Mouse (Mus musculus): Measurements from ENCODE around the gene Mettl7b.
A peak's percentile ranks its signal among the peaks of the same experiment; 100 is the strongest.
"Not testable (repeated sequence)": the region's sequence is repeated elsewhere in the genome, so short reads cannot be mapped to it uniquely, and the experiment has no call there.

The Mettl7b gene

DNA sequence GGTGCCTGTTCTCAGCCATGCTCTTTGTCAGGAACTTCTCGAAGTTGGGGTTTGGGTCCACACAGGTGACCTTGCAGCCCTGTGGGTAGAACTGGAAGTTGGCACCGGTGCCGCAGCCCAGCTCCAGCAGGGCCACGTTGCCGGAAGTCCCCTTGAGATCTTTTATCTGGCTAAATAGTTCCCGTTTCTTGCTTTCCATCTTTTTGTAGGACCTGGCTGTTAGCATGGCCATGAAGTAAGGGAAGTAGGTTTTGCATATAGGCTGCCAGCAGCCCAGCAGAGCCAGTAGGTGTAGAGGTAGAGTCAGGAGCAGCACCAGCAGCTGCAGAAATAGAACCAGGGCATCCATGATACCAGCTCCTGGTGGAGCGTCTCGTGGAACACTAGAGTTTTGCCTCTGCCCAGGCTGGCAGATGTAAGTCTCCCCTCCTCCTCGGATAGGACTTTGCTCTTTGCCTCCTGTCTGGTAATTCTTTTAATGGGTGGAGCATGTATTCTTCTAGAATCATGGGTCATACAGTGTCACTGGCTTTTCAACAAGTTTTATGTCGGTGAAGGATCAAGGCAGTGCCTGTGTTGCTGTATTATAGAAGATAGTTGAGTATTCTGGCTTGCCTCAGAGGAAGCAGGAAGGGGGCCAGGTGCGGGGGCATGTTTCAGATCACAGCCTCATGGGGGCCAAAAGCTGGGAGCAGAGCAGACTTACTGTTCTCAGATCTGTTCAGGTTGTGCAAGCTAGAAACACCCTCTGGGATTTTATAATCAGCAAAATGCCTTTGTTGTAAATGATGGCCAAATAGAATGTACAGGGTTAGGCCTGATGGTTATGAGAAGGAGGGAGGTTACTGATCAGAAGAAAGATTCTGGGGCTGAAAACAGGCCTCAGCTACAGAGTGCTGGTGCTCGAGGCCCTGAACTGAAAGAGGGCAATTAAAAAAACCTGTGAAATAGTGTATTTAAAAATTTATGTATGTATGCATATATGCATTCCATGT is at the start of gene Mettl7b:
Gene Mettl7b, minus strand, starts transcription at position 399 of the 995 bp plus-strand sequence.
- no peak for DNase-seq

DNA sequence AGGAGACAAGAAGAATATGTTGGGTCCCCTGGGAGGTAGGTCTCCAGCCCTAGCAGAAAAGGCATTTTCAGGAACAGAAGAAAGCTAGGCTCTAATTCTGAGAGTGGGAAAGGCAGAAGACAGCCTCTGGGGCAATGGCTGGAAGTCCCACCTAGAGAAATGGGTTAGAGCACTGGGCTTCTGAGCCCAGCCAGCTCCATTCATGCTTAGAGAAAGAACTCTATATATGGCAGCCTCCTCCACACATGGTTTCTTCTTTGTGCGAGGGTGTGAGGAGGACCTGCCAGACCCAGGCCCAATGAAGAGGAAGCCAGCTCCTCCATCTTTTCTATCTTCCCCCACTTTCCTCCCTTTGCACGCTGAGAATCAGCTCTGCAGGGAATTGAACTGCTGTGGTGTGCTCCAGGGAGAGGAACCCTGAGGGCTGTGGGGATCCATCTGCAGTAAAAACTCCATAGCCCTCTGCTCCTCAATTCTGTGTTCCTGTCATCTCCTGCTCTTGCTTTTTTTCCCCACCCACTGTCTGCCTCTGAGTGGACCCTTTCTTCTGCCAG is 49.6 kb upstream of the Mettl7b start, which contains the start of gene Olfr763:
Gene Olfr763, plus strand, starts transcription at position 504 of the 554 bp plus-strand sequence.
- no peak for DNase-seq

DNA sequence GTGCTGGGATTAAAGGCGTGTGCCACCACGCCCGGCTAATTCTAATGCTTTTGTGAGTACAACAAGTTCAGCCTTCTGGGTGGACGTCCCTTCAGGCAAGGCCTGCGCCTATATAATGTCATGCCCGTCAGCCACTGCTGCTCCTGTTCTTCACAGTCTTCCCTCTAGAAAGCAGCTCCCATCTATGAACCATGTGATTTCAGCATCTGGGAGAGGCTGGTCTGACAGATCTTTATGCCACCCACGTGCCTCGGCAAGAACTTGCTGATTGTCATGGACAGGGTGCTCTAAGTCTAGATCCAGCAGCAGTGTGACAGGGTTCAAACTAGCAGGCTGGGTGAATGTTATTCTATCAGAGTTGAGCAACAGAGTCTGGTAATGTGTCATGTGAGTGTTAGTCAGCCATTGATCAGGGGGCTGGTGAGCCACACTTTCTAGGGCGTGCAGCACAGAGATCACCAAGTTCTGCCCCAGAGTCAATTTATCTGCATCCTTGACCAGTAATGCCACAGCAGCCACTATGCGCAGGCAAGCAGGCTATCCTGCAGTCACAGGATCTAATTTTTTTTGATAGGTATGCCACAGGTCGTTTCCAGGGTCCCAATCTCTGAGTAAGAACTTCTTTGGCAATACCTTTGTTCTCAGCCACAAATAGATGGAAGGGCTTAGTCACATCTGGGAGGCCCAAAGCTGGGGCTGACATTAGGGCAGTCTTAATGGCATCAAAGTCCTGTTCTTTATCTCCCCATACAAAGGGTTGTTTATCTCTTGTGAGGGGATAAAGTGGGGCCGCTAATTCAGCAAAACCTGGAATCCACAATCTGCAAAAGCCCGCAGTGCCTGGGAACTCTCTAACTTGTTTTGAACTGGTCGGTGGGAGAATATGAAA is 43.5 kb upstream of the Mettl7b start:
- DNase-seq, result no peak

DNA sequence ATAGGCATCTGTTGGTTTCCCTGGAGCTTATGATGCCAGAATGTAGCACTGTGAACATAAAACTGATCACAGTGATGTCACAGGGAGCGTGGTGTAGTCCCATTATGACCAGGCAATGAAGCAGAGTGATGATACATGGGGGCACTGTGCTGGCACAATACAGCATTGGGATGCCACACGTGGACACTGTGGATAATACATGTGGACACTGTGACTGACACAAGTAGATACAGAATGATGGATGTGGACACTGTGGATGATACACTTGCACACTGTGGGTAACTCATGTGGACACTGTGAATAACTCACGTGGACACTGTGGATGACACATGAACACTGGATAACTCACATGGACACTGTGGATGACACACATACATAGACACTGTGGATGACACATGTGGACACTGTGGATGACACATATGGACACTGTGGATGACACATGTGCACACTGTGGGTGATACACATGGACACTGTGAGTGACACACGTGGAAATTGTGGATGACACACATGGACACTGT is 35.8 kb upstream of the Mettl7b start:
- no peak for DNase-seq

DNA sequence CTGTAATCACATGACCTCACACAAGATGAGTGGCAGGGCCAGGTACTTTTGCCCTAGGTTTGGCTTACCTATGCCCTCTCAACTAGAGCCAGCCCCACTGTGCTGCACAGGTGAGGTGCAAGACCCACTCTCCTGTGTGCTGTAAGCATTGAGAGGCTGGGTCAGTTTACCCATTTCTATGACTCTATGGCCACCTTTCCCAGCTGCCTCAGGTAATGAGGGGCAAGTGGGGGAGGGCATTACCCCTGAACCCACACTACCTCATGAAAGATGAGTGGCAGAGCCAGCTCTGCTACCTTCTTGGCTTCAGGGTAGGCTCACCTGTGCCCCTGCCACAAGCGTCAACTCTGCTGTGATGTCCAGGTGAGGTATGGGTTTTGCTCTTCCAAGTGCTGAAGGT is 35.0 kb upstream of the Mettl7b start:
- no peak for DNase-seq

DNA sequence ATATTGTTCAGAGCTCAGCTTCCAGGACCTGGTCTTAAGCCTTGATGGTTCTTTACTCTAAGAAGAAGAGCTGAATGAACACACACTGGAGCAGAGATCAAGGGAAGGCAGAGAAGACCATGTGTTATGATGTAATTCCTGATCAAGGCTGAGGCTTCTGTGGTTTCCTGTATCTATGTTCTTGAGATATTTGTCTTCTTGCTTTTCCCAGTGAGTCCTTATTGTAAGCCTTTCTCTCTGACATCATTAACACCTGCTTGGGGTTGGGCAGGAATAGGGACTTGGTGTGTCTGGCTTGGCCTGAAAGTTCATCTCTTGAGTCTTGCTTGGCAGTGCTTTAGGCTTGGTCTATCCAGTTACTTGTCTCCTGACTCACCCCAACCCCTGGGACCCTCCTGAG is 30.2 kb upstream of the Mettl7b start:
- DNase-seq, result no peak

DNA sequence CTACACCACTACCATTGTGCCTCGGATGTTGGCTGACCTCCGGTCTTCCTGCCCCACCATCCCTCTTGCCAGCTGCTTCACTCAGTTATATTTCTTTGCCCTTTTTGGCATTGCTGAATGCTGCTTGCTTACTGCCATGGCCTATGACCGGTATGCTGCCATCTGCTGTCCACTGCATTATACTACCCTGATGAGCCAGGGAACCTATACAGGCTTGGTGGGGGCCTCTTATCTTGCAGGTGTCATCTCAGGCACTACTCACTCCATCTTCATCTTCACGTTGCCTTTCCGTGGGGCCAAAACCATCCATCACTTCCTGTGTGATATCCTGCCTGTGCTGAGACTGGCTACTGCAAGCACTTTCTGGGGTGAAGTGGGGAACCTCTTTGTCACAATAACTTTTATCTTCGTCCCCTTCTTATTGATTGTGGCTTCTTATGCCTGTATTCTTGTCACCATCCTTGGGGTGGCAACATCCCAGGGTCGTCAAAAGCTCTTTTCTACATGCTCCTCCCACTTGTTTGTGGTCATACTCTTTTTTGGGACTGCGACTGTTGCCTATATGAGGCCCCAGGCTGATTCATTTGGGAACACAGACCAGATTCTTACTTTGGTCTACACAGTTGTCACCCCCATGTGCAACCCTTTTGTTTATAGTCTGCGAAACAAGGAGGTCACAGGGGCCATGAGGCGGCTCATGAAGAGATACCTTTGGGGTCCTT is 29.5 kb upstream of the Mettl7b start:
- not testable (repeated sequence) for DNase-seq

DNA sequence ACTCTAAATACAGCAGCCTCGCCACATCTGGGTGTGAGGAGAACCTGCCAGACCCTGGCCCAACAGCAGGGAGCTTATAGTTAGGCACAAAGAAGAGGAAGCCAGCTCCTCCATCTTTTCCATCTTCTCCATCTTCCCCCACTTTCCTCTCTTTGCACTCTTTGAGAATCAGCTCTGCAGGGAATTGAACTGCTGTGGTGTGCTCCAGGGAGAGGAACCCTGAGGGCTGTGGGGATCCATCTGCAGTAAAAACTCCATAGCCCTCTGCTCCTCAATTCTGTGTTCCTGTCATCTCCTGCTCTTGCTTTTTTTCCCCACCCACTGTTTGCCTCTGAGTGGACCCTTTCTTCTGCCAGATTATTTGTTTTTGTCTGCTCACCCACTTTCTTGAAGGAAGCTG is 28.3 kb upstream of the Mettl7b start, which contains the start of gene Olfr9:
Gene Olfr9, plus strand, starts transcription at position 301 of the 400 bp plus-strand sequence.
- not testable (repeated sequence) for DNase-seq

DNA sequence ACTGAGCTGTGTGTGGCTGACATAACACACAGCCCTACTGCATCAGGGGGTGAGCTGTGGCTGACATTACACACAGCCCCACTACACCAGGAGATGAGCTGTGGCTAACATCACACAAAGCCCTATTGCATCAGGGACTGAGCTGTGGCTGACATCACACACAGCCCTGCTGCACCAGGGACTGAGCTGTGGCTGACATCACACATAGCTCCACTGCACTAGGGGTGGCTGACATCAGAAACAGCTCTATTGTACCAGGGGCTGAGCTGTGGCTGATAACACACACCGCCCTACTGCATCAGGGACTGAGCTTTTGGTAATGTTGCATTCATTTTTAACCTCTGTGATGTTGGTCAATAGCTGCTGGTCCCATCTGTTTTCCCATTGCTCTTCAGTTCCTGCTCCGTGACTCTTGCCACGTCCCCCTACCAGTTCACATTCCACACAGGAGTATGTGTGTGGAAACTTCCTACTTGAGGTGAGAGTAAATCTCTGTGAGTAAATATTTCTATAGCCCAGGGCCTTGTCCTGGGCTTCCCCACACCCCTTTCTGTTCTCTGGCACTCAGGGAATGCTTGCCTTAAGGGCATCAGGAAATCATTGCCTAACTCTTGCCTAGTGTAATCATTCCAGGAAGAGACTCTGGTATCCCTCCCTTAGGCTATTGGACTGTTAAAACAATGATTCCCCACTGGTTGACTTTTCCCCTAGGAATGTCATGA is 20.0 kb upstream of the Mettl7b start:
- no peak for DNase-seq

DNA sequence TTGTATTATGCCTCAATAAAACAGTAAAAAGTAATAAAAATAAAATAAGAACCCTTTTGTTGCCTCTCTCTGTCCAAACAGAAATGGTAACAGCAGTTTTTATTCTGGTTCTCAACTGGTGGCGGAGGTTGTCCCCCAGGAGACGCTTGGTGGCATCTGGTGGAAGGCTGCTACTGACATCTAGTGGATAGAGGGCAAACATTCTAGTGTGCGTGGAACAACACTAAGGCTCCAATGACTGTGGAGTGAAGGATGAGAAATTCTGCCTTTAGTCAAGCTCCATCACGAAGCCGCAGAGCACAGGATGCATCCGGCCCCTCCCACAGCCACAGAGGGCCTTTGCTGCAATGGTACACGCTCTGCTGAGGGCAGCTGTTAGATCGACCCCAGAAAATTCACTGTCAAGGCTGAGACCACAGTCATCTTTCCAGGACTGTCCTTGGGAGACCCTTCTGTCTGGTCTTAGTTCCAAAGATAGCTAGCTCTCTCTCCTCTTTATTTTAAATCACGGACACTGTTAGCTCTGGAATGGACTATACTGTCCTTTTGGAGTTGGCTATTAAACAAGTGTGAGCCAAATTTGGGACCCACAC is 16.8 kb upstream of the Mettl7b start:
- peak; percentile 48 for DNase-seq

DNA sequence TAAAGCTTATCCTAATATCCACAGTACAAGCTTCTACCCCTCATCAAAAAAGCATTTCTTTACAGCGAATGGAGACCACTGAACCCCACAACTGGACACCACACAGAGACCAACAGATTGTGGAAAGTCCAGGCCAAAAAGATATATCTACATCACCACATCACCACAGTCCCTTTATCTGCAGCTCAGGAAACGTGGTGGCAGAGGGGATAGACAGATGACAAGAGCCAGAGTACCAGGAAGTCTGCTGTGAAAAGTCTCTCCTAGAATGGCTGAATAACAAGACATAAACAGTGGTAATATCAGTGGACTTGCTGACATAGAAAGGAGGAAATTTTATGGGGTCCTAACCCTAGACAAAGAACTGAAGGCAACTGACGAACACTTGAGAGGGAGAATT is 15.6 kb upstream of the Mettl7b start:
- no peak for DNase-seq

DNA sequence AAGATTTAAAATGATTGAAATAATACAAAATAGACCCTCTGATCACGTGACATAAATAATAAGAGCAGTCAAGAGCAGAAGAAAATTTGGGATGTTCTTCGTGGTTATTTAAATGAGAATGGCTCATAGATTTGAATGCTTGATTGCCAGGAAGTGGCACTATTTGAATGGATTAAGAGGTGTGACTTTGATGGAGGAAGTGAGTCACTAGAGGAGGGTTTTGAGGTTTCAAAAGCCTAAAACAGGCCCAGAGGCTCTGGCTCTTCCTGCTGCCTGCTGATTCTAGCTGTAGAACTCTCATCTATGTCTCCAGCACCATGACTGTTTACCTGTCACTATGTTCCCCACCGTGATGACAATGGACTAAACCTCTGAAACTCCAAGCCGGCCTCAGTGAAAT is 12.1 kb upstream of the Mettl7b start:
- no peak for DNase-seq

DNA sequence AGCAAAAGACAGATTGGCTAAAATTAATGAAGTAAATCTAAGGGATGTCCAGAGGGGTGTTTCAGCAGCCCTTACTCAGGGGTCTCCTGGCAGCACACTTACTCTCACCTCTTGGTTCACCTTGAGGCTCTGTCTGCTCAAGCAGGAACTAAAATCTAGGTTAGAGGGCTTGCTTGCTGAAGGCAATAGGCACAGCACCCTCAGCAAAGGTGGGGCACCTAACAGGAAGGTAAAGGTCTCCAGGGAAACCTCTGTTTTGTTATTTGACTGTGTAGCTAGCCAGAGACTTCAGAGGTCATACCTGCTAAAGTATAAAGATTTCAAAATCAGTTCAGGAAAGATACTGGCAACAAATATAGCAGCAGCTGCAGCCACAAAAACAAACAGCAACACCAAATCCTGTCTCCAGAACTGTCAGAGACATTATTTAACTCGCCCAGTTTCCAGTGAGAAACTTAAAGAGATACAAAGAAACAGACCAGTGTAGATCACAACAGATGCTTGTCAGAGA is 10.0 kb upstream of the Mettl7b start:
- no peak for DNase-seq

DNA sequence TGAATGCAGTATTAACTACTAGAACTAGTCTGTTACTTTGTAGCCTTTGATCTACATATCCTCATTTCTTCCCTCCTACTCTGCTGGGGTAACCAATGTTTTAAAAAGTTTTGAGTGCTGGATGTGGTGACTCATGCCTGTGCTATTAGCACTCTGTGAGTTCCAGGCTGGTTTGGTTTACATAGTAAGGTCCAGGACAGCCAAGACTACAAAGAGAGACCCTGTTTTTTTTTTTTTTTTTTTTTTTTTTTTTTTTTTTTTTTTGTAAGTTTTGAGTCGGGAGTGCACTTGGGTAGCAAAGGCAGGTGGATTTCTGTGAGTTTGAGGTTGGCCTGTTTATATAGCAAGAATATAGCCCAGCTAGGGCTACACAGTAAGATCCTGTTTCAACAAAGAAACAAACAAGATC is 7.6 kb upstream of the Mettl7b start:
- DNase-seq, result no peak

DNA sequence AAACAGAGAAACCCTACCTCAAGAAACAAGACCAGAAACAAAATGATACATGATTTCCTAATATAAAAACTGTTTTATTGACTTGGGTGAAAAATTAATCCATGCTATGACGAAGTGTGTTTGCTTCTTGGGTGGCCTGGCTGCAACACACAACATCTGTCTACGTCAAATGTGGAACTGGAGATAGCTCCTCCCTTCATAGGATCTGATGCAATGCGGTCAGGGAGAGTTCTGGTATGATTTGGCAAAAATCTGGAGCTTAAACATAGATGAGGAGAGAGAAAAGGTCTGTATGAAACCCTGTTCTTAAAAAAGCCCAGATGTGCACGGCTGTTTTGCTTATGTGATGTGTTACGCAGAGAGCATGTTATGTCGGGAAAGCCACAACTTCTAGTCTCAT is 5.1 kb upstream of the Mettl7b start:
- no peak for DNase-seq

DNA sequence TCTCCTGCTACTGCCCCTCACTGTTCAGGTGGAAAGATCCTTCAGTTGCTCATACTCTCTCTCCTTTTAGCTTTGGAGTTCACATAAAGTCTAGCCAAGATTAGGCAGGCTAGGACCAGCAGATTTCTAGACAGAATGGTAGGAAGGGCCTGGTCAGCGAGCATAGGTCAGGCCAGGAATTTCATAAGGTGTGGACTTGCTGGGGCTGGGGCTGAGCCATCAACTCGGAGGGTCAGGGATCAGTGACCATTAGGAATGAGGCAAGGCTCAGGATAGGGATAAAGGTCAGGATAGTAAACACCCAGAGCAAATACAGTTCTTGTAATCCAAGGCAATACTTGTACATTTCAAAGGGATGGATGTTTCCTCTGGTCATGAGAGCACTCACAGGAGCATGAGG is 4.2 kb upstream of the Mettl7b start:
- no peak for DNase-seq

DNA sequence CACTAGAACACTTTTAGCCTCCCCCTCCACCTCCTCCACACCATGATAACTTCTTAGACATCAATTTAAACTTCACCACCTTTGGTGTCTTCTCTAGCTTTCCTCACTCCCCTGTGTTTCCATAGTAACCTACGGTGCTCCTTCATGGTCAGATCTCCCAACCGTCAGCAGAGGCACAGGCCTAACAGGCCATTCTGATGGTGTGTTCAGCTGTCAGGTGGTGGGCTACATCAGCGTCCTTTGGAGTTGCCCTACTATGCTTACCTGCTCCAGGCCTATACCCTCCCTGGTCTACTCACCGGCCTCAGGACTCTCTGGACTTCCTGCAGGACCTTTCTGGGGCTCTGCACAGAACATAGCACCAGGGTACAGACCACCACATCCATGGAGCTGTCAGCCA is 646 bp downstream of the Mettl7b start:
- no peak for DNase-seq

DNA sequence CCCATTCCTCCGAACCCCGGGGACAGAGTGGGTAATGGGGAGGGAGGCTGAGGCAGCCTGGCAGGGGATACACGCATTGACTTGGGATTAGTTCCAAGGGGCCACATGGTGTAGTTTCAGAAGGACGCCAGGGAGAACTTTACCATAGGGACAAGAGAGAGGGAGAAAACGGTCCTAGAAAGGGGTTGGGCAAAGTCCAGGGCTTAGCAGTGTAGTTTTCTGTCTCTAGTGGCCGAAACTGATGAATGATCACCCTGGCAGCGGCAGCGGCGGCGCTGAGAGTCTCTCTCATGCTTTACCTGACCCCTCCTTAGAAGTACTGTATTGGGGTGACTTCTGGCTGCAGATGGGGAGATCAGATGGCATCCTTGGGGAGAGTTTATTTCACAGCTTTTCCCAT is 2.4 kb downstream of the Mettl7b start:
- no peak for DNase-seq

DNA sequence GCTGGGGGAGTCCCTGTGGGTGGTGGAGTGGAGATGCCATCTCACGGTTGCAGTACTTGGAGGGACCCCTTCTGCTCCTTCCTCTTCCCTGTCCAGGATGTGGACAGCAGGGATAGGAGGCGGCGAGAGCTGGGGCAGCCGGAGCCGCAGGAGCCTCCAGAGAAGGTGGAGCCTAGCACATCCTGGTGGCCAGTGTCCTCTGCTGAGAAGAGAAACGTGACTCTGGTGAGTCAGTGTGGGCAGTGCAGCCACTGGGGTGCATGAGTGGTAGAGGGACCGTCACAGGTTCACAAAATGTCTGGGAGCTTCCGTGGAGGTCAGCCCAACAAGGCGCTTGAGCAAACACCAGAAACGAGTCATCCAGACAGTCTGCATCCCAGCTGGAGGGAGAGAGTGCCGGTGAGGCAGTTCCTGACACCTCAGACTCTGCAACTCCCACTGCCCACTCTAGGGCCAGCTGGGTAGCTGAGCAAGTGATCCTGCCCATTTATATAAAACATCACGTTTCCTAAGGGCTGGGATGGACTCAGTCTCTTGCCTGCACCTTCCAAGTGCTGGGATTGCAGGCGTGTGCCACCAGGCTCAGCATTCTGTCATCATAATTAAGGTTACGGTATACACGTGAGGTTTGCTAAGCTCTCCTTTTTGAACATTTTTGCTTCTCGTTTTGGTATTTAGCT is 10.4 kb downstream of the Mettl7b start:
- no peak for DNase-seq

DNA sequence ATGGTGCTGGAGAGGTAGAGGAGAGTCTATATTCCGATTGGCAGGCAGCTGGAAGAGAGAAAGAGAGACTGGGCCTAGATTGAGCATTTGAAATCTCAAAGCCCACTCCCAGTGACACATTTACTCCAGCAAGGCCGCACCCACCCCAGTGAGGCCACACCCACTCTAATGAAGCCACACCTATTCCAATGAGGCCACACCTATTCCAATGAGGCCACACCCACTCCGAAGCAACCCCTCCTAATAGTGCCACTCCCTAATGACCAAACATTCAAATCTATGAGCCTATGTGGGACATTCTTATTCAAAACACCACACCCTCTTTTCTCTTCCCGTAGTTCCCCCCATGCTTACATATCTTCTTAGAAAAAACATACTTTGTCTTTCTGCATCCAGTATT is 13.3 kb downstream of the Mettl7b start:
- no peak for DNase-seq
